Mouse (Mus musculus): Measurements from ENCODE around the gene Nid2. TPM values are rescaled to one million over a fixed set of nuclear protein-coding genes. Genes with fewer than 3 reads are reported as not detected.

Nid2 gene
- total and polyA plus RNA-seq, 2 experiments from 2014 or later: 18.5 to 26.8 TPM

DNA sequence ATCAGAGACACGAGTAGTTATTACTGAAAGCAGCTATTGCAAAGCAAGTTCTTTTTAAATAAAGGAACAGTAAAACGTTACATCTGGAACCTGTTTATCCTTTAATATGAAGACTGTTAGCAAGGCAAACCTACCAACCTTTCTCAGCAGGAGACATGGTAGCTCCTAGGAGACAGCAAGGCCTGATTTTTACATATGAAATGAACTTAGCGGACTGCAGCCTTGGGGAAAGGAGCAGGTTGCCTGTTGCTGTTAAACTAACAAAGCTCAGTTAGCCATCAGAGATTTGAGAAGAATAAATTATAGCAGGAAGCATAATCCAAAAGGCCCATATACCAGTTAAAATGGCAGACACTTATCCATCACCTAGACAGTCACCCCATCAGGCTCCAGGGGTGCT lies 102.4 kb downstream of the Nid2 start:
- Histone ChIP-seq H3K9me3 (ENCODE audit: low read length) (no peaks in the 10 kb centered on the region), H3K36me3 (ENCODE audit: insufficient read depth) (no peaks in the 10 kb centered on the region), H3K4me2 (ENCODE audit: low read depth) (no peak overlapping the region), H3K27ac (ENCODE audit: low read depth, low read length) (no peak overlapping the region), H3K4me3 (ENCODE audit: low read depth, low read length) (no peak overlapping the region), H3K4me1 (ENCODE audit: insufficient read depth) (no peaks in the 10 kb centered on the region), H3K27me3 (ENCODE audit: insufficient read depth, low read length) (no peaks in the 10 kb centered on the region), H3K9ac (no peak overlapping the region)
- no peak for DNase-seq
- ATAC-seq: no peak
- no peak for TF ChIP-seq CTCF (IDR thresholded peaks at IDR 0.05; ENCODE audit: low read depth)
- 54% methylated on average over 3 of the region's 3 CpGs for WGBS

DNA sequence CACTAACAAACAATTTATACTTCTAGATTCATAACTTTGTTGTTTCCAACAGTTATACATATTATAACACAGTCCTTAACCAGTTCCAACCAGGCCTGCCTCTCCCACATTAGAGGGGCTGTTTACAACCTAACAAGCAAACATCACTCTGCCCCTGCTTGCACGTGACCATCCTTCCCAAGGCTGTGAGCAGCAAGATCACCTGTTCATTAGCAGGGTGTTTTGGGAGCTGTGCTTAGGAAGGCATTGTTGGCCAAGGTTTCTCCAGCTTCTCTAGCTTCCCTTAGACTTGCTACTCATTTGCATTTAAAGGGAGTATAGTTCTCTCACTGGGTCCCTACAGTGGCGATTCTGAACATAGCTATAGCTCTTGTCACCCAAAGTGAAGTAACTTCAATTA lies 107.2 kb downstream of the Nid2 start:
- no peak for DNase-seq
- no peak overlapping the region for H3K4me2 ChIP-seq (ENCODE audit: low read depth)
- TF ChIP-seq CTCF (IDR thresholded peaks at IDR 0.05; ENCODE audit: low read depth): no peak
- H3K9me3 ChIP-seq (ENCODE audit: low read length): no peaks in the 10 kb centered on the region
- no peaks in the 10 kb centered on the region for H3K27me3 ChIP-seq (ENCODE audit: insufficient read depth, low read length)
- ATAC-seq: no peak
- no peaks in the 10 kb centered on the region for H3K4me1 ChIP-seq (ENCODE audit: insufficient read depth)
- WGBS: 73% methylated on average over 2 of the region's 2 CpGs
- H3K4me3 ChIP-seq (ENCODE audit: low read depth, low read length): no peak overlapping the region
- H3K27ac ChIP-seq (ENCODE audit: low read depth, low read length): no peak overlapping the region
- no peaks in the 10 kb centered on the region for H3K36me3 ChIP-seq (ENCODE audit: insufficient read depth)
- no peak overlapping the region for H3K9ac ChIP-seq

DNA sequence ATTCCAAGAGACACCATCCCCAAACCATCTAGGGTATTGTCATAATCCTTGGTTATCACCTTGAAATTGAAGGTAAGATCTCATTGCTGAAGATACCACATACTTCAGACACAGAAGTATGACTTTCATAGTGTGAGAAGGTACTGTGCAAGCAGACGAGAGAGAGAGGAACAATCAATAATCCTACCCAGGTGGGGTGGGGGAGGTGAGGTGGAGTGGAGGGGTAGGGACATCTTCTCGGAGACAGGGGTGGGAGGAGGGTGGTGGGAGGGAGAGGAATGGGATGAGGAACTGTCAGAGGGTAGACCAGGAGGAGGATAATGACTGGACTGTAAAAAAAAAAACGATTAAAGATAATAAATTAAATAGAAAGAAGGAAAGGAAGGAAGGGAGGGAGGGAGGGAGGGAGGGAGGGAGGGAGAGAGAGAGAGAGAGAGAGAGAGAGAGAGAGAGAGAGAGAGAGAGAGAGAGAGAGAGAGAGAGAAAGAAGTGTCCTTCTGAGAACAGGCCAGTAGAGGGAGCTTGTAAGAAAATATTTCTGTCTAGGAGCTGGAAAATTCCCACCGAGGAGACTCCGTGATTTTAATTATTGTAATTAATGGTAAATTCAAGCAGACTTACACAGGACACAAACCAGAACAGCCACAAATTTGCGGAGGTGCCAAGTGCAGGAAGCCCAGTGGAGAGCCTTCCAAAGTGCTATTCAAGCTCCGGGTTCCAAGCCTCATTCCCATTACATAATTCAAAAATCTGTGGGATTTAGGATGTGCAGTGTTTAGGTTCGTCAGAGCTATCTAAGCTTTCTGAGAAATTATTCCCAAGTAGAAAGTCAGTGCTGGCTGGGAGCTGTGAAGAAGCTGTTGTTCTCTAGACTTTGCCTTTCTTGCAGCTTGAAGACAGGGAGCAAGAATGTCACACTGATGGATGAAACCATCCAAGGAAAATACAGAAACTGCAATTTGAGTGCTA lies 108.0 kb downstream of the Nid2 start:
- 0 out of 2 replicates have a peak overlapping the region, but pooled peaks have one; percentile 9 for H3K27ac ChIP-seq (ENCODE audit: low read depth, low read length)
- peak overlapping the region; percentile 24; the same call in 1 of the 2 replicates for H3K4me2 ChIP-seq (ENCODE audit: low read depth)
- DNase-seq: peak; percentile 70
- no peaks in the 10 kb centered on the region for H3K4me1 ChIP-seq (ENCODE audit: insufficient read depth)
- no peak overlapping the region for H3K9ac ChIP-seq
- H3K9me3 ChIP-seq (ENCODE audit: low read length): no peaks in the 10 kb centered on the region
- WGBS: 35% methylated on average over 8 of the region's 8 CpGs
- H3K27me3 ChIP-seq (ENCODE audit: insufficient read depth, low read length): no peaks in the 10 kb centered on the region
- peak; percentile 50 for ATAC-seq
- no peaks in the 10 kb centered on the region for H3K36me3 ChIP-seq (ENCODE audit: insufficient read depth)
- no peak overlapping the region for H3K4me3 ChIP-seq (ENCODE audit: low read depth, low read length)
- TF ChIP-seq CTCF (IDR thresholded peaks at IDR 0.05; ENCODE audit: low read depth): peak; percentile 46

DNA sequence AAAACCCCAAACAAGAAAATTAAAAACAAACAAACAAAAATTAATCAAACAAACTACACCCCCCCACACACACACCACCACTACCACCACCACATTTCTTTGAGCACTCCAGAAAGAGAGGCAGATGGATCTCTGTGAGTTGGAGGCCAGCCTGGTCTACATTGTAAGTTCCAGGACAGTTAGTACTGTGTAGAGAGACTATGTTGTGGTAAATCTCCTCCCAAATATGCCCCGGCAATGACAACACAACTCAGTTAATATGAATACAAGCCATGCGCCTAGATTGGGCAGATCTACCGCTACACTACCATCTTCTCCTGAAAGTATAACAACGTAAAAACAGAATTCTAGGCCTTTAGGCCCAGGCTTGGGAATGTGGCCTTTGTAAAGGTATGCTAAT lies 109.2 kb downstream of the Nid2 start:
- ATAC-seq (no peak), DNase-seq (no peak)
- Histone ChIP-seq H3K27ac (ENCODE audit: low read depth, low read length) (no peak overlapping the region), H3K27me3 (ENCODE audit: insufficient read depth, low read length) (no peaks in the 10 kb centered on the region), H3K4me2 (ENCODE audit: low read depth) (no peak overlapping the region), H3K9ac (no peak overlapping the region), H3K9me3 (ENCODE audit: low read length) (no peaks in the 10 kb centered on the region), H3K36me3 (ENCODE audit: insufficient read depth) (no peaks in the 10 kb centered on the region), H3K4me1 (ENCODE audit: insufficient read depth) (no peaks in the 10 kb centered on the region), H3K4me3 (ENCODE audit: low read depth, low read length) (no peak overlapping the region)
- WGBS: 97% methylated on average over 4 of the region's 4 CpGs
- TF ChIP-seq CTCF (IDR thresholded peaks at IDR 0.05; ENCODE audit: low read depth): no peak

Other genes with a start within 250 kb of the Nid2 start
- 0.33 and 0.38 TPM in 2 replicates for gene Gm2244, start 201.3 kb upstream of the Nid2 start, total RNA-seq (2014; rRNA removed)
- gene Gm2244, start 201.3 kb upstream of the Nid2 start, polyA plus RNA-seq (2015; fragmentation: Nextera tagmentation; extraction: Ambion mirVana): 0.21 and 0.29 TPM in 2 replicates
- gene Gm2237, start 166.1 kb upstream of the Nid2 start, total RNA-seq (2014; rRNA removed): 14.9 and 21.0 TPM in 2 replicates
- 4.2 and 5.8 TPM in 2 replicates for gene Gm2237, start 166.1 kb upstream of the Nid2 start, polyA plus RNA-seq (2015; fragmentation: Nextera tagmentation; extraction: Ambion mirVana)
- not detected in 2 replicates for gene Gm5458, start 148.7 kb upstream of the Nid2 start, total RNA-seq (2014; rRNA removed)
- 0.21 TPM in 1 of 2 replicates, not detected in the other for gene Gm5458, start 148.7 kb upstream of the Nid2 start, polyA plus RNA-seq (2015; fragmentation: Nextera tagmentation; extraction: Ambion mirVana)
- 95.1 and 155 TPM in 2 replicates for gene Rtraf, start 72.6 kb downstream of the Nid2 start, total RNA-seq (2014; rRNA removed)
- gene Rtraf, start 72.6 kb downstream of the Nid2 start, polyA plus RNA-seq (2015; fragmentation: Nextera tagmentation; extraction: Ambion mirVana): 153 and 193 TPM in 2 replicates
- 447 and 546 TPM in 2 replicates for gene Gng2, start 226.4 kb downstream of the Nid2 start, total RNA-seq (2014; rRNA removed)
- gene Gng2, start 226.4 kb downstream of the Nid2 start, polyA plus RNA-seq (2015; fragmentation: Nextera tagmentation; extraction: Ambion mirVana): 367 and 462 TPM in 2 replicates

Measured in forebrain, postnatal 0 days (tissue).